Mouse (Mus musculus) ES-Bruce4 (cell line): ENCODE measurements around the gene Ckb. TPM values are rescaled to one million over a fixed set of nuclear protein-coding genes. Genes with fewer than 3 reads are reported as not detected.

Source experiments
- H3K27ac ChIP-seq: 2 replicates; pipeline ENCODE4 v1.5.1; 2012; ENCODE audit warnings: low read length, inconsistent platforms; ENCODE audit not compliant: insufficient read depth
- H3K27me3 ChIP-seq: 2 replicates; pipeline ENCODE4 v1.6.1; 2012; ENCODE audit warnings: mild to moderate bottlenecking, low read length, inconsistent platforms; ENCODE audit not compliant: control insufficient read depth, poor library complexity, insufficient read depth, severe bottlenecking
- H3K36me3 ChIP-seq: 2 replicates; pipeline ENCODE4 v1.6.1; 2012; ENCODE audit warnings: inconsistent platforms, mild to moderate bottlenecking, low read length, moderate library complexity; ENCODE audit not compliant: control insufficient read depth, poor library complexity, insufficient read depth, severe bottlenecking
- H3K4me1 ChIP-seq: one replicate; pipeline ENCODE4 v1.8.1; 2011; ENCODE audit warnings: low read length; ENCODE audit not compliant: control insufficient read depth, insufficient read depth
- H3K4me3 ChIP-seq: 2 replicates; pipeline ENCODE4 v1.5.1; 2011; ENCODE audit warnings: low read depth, mild to moderate bottlenecking, low read length
- H3K9ac ChIP-seq: 2 replicates; pipeline ENCODE4 v1.6.1; 2012; ENCODE audit warnings: low read depth, mild to moderate bottlenecking, inconsistent platforms; ENCODE audit not compliant: poor library complexity, severe bottlenecking
- H3K9me3 ChIP-seq: replicated peaks from 2 replicates; pipeline ENCODE4 v1.6.1; 2012; ENCODE audit warnings: mild to moderate bottlenecking, low read length, inconsistent platforms; ENCODE audit not compliant: control insufficient read depth, poor library complexity, insufficient read depth, severe bottlenecking
- CTCF ChIP-seq: IDR thresholded peaks from one replicate; pipeline ENCODE4 v1.8.1; 2011; ENCODE audit warnings: low read depth, low read length
- EP300 ChIP-seq: IDR thresholded peaks from 2 replicates; pipeline ENCODE4 v1.6.1; 2011; ENCODE audit warnings: low read depth, low read length; ENCODE audit not compliant: insufficient read depth
- POLR2A ChIP-seq: IDR thresholded peaks from one replicate; pipeline ENCODE4 v1.8.1; 2011; ENCODE audit warnings: low read length; ENCODE audit not compliant: insufficient read depth
- polyA plus RNA-seq: library from polyadenylated mRNA; stranded (reverse); fragments of >200 nt; gene quantifications from 2 replicates; pipeline ENCODE4 v1.2.4, GENCODE M21; 2011; ENCODE audit warnings: low read depth; ENCODE audit not compliant: missing spikeins, insufficient read depth, insufficient read length

Ckb gene
- polyA plus RNA-seq, 1 experiment: 140 TPM

DNA sequence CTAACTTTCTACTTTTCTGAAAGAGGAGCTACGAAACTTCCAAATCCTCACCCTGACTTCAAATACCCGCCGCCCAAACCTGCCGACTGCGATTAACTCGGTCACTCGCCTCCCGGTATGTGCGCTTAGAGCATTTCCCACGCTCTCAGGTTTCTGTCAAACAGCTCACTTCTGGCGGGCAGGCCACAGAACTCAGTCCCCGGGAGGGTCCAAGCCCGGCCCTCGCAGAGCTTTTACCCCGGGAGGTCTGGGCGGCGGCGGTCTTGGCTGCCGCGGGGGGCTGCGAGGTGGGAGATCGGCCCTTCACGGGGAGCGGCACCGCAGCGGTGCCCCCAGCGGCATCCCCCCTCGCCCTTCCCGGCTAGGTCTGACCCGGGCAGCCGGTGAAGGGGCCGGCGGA lies 40.3 kb upstream of the Ckb start:
- peak overlapping the region; percentile 79 for H3K9ac ChIP-seq
- no peaks in the 10 kb centered on the region for H3K9me3 ChIP-seq
- no peaks in the 10 kb centered on the region for H3K27me3 ChIP-seq
- H3K4me3 ChIP-seq: peak overlapping the region; percentile 78
- H3K4me1 ChIP-seq: no peaks in the 10 kb centered on the region
- TF ChIP-seq POLR2A: no peak
- TF ChIP-seq CTCF: no peak
- no peak for TF ChIP-seq EP300
- peaks cover 14% of the 10 kb centered on the region for H3K36me3 ChIP-seq
- no peak overlapping the region for H3K27ac ChIP-seq

DNA sequence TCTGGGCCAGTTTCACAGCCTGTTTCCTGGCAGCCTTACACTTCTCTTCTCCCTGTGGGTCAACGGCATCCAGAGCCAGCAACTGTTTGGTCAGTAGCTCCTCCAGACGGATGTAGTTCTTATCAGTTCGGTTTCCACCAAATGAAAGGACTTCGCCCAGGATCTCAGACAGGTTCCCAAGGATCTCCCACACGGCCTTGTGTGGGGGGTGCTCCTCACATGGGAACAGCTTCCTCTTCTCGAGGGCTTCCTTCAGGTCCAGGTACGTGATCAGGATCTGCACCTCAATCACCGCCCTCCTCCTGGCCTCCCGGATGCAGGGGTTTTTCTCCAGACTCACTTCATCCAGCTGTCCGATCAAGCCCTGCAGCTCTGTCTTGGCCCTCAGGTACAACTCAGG lies 38.0 kb upstream of the Ckb start:
- no peak for TF ChIP-seq CTCF
- TF ChIP-seq EP300: no peak
- TF ChIP-seq POLR2A: no peak
- Histone ChIP-seq H3K9ac (no peak overlapping the region), H3K36me3 (peaks cover 14% of the 10 kb centered on the region), H3K4me3 (no peak overlapping the region), H3K4me1 (no peaks in the 10 kb centered on the region), H3K27me3 (no peaks in the 10 kb centered on the region), H3K9me3 (no peaks in the 10 kb centered on the region), H3K27ac (no peak overlapping the region)

DNA sequence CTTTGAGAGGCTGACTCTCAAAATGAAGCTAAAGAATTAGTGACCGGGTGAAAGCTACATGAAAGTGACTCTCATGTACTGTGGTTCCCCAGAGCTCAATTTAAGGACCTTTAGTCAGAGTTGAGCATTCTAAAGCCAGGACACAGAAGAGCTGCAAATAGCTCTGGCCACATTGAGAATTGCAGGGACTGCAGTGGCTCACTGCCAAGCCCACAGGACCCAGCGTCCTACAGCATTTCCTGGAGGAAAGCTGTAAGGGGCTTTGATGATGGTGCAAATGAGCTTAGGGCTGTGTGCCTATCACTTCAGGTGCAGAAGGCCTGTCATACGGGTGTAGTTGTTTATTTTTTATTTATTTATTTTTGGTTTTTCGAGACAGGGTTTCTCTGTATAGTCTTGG lies 36.0 kb upstream of the Ckb start:
- H3K36me3 ChIP-seq: peaks cover 14% of the 10 kb centered on the region
- H3K27ac ChIP-seq: no peak overlapping the region
- no peak overlapping the region for H3K9ac ChIP-seq
- peaks cover 1% of the 10 kb centered on the region for H3K4me1 ChIP-seq
- no peaks in the 10 kb centered on the region for H3K9me3 ChIP-seq
- no peaks in the 10 kb centered on the region for H3K27me3 ChIP-seq
- H3K4me3 ChIP-seq: no peak overlapping the region
- no peak for TF ChIP-seq POLR2A
- TF ChIP-seq EP300: no peak
- TF ChIP-seq CTCF: no peak

DNA sequence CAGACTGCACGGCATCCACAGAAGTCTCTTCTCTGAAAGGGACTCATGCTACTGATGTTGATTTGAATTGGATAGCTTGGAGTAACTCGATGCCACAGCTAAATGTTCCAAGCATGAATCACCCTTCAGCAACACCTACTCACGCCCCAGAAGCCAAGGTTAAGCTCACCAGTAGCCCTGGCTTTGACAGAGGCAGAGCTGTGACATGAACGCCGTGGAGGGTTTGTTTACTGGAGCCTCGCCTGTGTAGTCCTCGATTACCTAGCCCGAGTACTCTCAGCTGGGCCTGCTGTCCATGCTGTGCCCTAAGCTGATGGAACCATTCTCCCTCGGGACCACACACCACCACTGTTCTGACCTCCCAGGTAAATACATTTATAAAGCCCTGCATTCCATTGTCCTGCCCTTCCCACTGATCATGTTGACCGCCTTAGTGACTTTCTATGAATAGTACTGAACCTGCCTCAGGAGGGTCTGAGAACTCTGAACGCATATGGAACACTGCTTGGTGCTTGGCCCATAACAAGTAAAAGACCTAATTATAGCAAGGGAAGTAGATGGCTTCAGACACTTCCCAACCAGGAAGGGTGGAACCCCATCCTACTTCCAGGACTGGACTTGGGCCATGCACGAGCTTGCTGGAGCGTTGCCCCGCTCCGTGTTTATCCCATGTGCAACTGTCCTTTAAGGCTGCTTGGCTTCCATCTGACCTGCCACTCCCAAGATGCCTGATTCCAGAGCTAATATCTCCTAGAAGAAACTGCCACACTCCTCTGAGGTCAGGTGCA lies 33.2 kb upstream of the Ckb start:
- H3K27me3 ChIP-seq: no peaks in the 10 kb centered on the region
- no peak overlapping the region for H3K4me3 ChIP-seq
- no peaks in the 10 kb centered on the region for H3K9me3 ChIP-seq
- no peak overlapping the region for H3K27ac ChIP-seq
- H3K4me1 ChIP-seq: peaks cover 1% of the 10 kb centered on the region
- peaks cover 11% of the 10 kb centered on the region for H3K36me3 ChIP-seq
- TF ChIP-seq POLR2A (no peak), CTCF (no peak), EP300 (no peak)
- no peak overlapping the region for H3K9ac ChIP-seq

DNA sequence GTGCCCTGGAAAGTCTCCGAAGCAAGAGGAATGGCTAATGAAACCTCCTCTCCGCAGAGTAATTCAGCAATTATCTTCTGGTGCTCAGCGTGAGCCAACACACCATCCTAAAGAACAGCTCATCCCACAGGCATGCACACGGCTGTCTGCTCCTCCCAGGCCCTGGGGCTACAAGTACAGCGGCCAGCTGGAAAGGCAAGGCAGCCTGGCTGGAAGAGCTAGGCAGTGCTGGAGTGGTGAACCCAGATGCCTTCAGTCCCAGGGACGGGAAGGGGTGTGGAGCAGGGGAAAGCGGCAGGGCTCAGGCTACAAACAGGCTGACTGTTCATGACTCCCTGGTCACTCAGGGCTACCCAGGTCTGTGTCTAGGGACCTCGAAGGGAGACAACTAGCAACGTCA lies 32.5 kb upstream of the Ckb start:
- H3K27ac ChIP-seq: no peak overlapping the region

DNA sequence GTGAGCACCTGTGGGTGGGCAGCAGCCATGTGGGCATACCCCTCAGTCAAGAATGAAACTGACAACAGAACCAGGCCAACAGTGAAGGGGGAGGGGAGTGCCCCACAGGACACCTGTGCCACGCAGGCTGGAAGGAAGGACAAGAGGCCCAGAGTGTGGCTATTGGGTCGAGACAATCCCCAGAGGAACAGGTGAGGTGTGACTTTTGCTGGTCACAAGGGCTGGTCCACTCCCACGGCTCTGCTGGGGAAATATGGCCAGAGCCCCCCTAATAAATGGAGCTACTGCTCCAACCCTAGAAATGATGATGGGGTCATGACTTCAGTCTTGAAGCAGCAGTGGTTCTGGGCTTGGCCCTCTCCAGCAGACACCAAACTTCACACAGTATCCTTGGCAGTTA lies 31.2 kb upstream of the Ckb start:
- Histone ChIP-seq H3K9ac (no peak overlapping the region), H3K27me3 (no peaks in the 10 kb centered on the region), H3K4me3 (no peak overlapping the region), H3K36me3 (no peaks in the 10 kb centered on the region), H3K4me1 (peaks cover 4% of the 10 kb centered on the region), H3K9me3 (no peaks in the 10 kb centered on the region), H3K27ac (no peak overlapping the region)
- TF ChIP-seq POLR2A: no peak
- no peak for TF ChIP-seq CTCF
- no peak for TF ChIP-seq EP300

More for the DNA sequence above, 32.5 kb upstream of the Ckb start:
- Histone ChIP-seq H3K9ac (no peak overlapping the region), H3K36me3 (peaks cover 3% of the 10 kb centered on the region; the same call in 1 of the 2 replicates), H3K27me3 (no peaks in the 10 kb centered on the region), H3K4me1 (peaks cover 4% of the 10 kb centered on the region), H3K4me3 (no peak overlapping the region), H3K9me3 (no peaks in the 10 kb centered on the region)
- TF ChIP-seq POLR2A: no peak
- TF ChIP-seq EP300: peak; percentile 59; the same call in 1 of the 2 replicates
